Mouse (Mus musculus): ENCODE data around the gene Hsd3b6.

- TF ChIP-seq CTCF (IDR thresholded peaks at IDR 0.05; ENCODE audit: low read depth, low read length) (no peak), TAL1 (conservative IDR thresholded peaks at IDR 0.05; ENCODE audit: low read depth, low read length) (no peak), GATA1 (IDR thresholded peaks at IDR 0.05; ENCODE audit: borderline replicate concordance, low read length) (no peak)
These were observed 37.6 kb upstream of the Hsd3b6 start for GRCm38 (mm10) chr3:98851853-98852252.
